ENCODE assay signal across 10 mouse cellular contexts in the genomic region with DNA sequence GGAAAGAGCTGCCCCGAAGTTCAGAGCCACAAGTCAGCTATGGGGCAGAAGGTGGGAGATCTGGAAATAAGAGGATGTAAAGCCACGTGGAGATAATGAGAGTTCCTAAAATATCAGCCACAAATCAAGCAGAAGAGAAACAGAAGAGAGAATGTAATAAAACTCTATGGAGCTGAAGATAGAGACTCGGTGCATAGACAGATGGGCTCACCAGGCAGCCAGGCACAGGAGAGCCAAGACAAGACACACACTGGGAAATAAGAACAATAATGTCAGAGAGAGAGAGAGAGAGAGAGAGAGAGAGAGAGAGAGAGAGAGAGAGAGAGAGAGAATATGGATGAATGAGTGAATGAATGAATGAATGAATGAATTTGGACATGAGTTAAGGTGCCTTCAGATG.
A peak's percentile ranks its signal among the peaks of the same experiment; 100 is the strongest.
DNase-seq lines count a peak whose midpoint lies in the region.
"Had no signal": no experiment of that assay in that cellular context is flagged by ENCODE, and none has a peak within 500 bp of the region (broad histone marks: within the 10 kb centered on the region; RNA-seq: fewer than 3 reads in every experiment).

No protein-coding gene starts in this region.

- peak; percentile 46 for DNase-seq in cerebellum, adult 9-10 months
- DNase-seq in cerebellum, adult 11 months = no peak
- peak; percentile 30 to 37 for DNase-seq in cerebellum, postnatal 36 days
- DNase-seq in cerebellum, postnatal 10 days = no peak
- DNase-seq in brain, adult 2 months (ENCODE audit: low read depth, low spot score) = peak; percentile 52
- DNase-seq in urinary bladder, postnatal 25 days (ENCODE audit: low spot score) = no peak
- DNase-seq: adrenal gland, adult 2 months; adrenal gland, postnatal 10 days; adrenal gland, postnatal 25 days; forebrain, postnatal 0 days had no signal

Comparison
In these comparisons a context has a peak if more than half of its experiments do, and no peak if none do; other contexts are left out.
1. DNase-seq: peak in cerebellum, adult 9-10 months (single experiment), cerebellum, postnatal 36 days (2 of 2) and brain, adult 2 months (single experiment); none in cerebellum, adult 11 months (single experiment), cerebellum, postnatal 10 days (0 of 2) and urinary bladder, postnatal 25 days (single experiment).